Mouse (Mus musculus): Measurements from ENCODE around the gene Mymx.

GRCm38 (mm10) chr17:45595736-45596390 is 6.0 kb downstream of the Mymx start:
- TF ChIP-seq POLR2A (IDR thresholded peaks at IDR 0.05; ENCODE audit: low read depth, low read length) (no peak), CTCF (IDR thresholded peaks at IDR 0.05; ENCODE audit: extremely low read depth, insufficient read length, insufficient replicate concordance, low read depth, low read length) (no peak)

Data from small intestine, adult 2 months (tissue).